Mouse (Mus musculus) liver, adult 2 months (tissue): Measurements from ENCODE around the gene 2410131K14Rik.

Source experiments
- CTCF ChIP-seq: fragments of 200-500 bp; IDR thresholded peaks from 2 replicates; pipeline ENCODE4 v1.5.1; 2011; ENCODE audit warnings: low read depth, low read length, control low read depth
- POLR2A ChIP-seq: fragments of 200-500 bp; IDR thresholded peaks from 2 replicates; pipeline ENCODE4 v1.6.1; 2011; ENCODE audit warnings: low read length, control low read depth; ENCODE audit not compliant: insufficient read depth; ENCODE audit errors: extremely low read depth

DNA sequence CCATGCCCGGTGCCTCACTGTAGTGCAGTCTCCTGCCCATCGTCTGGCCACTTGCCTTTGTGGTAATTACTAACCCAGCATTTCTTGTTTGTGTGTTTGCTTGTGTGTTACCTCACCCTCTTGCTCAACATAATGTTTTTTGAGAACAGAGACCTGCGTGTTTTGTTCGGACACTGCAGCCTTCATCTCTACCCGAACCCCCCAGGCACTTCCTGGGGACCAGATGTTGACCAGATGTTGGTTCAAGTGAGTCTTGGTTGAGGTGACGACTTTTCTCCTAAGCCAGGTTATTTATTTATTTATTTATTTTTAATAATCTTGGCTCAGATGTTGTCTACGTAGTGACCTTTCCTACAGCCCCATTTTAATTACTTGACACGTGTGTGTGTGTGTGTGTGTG is 2.4 kb downstream of the 2410131K14Rik start:
- no peak for TF ChIP-seq CTCF
- TF ChIP-seq POLR2A = no peak
